Mouse (Mus musculus): ENCODE results near the gene Plcxd1.
"Not testable (repeated sequence)": the region's sequence is repeated elsewhere in the genome, so short reads cannot be mapped to it uniquely, and the experiment has no call there.

Plcxd1 gene

DNA sequence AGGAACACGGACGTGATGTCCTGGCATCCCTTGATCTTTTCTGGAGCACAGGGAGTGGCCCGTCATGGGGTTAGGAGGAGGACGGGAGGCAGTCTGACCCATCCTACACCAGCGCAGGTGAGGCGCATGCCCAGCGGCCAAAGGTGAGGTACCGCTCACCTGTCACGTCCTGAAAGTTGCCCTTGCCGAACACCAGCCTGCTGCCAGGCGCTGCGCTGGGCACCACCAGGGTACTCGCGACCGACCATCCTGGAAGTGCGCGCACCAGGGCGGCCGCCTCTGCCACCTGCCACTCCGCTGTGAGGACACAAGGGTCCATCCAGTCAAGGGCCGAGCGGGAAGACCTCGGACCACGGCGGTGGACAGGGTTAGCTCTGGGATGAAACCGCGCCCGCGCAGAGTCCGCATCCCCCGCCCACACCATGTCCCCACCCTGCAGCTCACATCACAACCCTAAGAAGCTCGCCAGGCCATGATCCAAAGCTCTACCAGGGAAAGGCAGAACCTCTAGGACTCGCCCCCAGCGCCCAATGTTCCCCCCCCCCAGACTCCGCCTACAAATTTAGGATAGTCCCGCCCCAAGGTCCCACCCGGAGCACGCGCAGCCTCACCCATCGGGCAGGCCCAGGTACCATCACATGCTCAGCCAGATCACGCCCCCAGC is 7.3 kb downstream of the Plcxd1 start:
- no peak for DNase-seq (ENCODE audit: low spot score)

- DNase-seq (ENCODE audit: low spot score), result peak; percentile 95
Measured at GRCm38 (mm10) chr5:110107581-110108304, 8.0 kb downstream of the Plcxd1 start, which contains the start of gene Gtpbp6. Gene Gtpbp6, minus strand, starts transcription at chr5:110108197.

GRCm38 (mm10) chr5:110108305-110108628 is 8.5 kb downstream of the Plcxd1 start:
- no peak for DNase-seq (ENCODE audit: low spot score)

GRCm38 (mm10) chr5:110109991-110110441 is 10.2 kb downstream of the Plcxd1 start, which contains the start of gene Zfp605:
Gene Zfp605, plus strand, starts transcription at chr5:110110092.
- DNase-seq (ENCODE audit: low spot score), result peak; percentile 94

DNA sequence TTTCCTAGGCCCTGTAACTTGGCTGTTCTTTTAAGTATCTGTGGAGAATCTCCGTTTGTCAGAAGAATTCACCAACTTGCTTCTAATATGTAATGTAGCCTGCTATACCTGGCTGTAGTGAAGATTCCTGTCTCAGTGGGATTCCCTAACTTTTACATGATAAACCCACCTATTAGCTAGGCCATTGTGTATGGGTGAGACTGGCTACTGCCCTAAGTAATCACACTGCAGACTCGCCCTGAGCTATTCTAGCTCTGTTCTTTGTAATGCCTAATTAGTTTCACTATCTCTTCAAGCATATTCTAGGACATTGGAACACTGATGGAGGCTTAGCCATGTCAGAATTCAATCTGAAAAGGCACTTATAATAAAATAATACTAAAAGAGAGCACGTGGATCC is 22.6 kb downstream of the Plcxd1 start:
- not testable (repeated sequence) for DNase-seq (ENCODE audit: low spot score)

GRCm38 (mm10) chr5:110135293-110136086 is 35.7 kb downstream of the Plcxd1 start, which contains the start of gene Chfr:
Gene Chfr, plus strand, starts transcription at chr5:110135842.
- peak; percentile 99 for DNase-seq (ENCODE audit: low spot score)

DNA sequence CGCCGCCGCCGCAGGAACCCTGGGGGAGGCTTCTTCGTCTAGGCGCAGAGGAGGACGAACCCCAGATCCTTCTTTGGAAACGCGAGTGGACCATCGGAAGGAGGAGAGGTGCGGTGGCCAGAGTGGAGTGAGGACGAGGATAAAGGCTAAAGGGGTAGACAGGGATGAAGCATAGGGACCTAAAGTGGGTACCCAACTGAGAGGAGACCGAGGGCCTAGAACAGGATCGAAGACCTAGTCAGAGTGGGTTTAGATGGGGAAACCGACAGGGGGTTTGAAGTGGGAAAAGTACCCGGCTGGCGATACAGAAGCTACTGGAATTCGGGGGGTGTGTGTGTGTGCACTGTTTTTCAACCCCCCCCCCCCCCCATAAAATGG is 36.3 kb downstream of the Plcxd1 start:
- DNase-seq (ENCODE audit: low spot score), result no peak

- no peak for DNase-seq (ENCODE audit: low spot score)
Measured at GRCm38 (mm10) chr5:110137816-110138215, 38.0 kb downstream of the Plcxd1 start.

GRCm38 (mm10) chr5:110139325-110139724 is 39.6 kb downstream of the Plcxd1 start:
- no peak for DNase-seq (ENCODE audit: low spot score)

- DNase-seq (ENCODE audit: low spot score), result no peak
Measured at GRCm38 (mm10) chr5:110140424-110140823, 40.7 kb downstream of the Plcxd1 start.

- no peak for DNase-seq (ENCODE audit: low spot score)
Measured at GRCm38 (mm10) chr5:110142309-110142708, 42.5 kb downstream of the Plcxd1 start.

GRCm38 (mm10) chr5:110143007-110143406 is 43.2 kb downstream of the Plcxd1 start:
- peak; percentile 11 for DNase-seq (ENCODE audit: low spot score)

Measured in retina, embryonic 14.5 days (tissue).